Mouse (Mus musculus): ENCODE results near the gene Zdhhc23. TPM values are rescaled to one million over a fixed set of nuclear protein-coding genes. Genes with fewer than 3 reads are reported as not detected.

The Zdhhc23 gene
- total RNA-seq, 2 experiments from 2014 or later: 40.8 to 46.1 TPM

Small RNA genes lying within 50 kb of the gene (microRNA-seq; reads per million reads assigned to microRNA genes)
- 0 reads per million in 2 experiments for gene Mir3470b

Other genes with a start within 250 kb of the Zdhhc23 start
- gene Drd3, start 225.8 kb downstream of the Zdhhc23 start, total RNA-seq (2021): not detected
- 1 to 10 TPM; 3.2 to 3.6 TPM for gene Ccdc191, start 90.0 kb downstream of the Zdhhc23 start, total RNA-seq (2021)
- gene Qtrt2, start 53.0 kb downstream of the Zdhhc23 start, total RNA-seq (2021): 10 to 100 TPM; 32.5 to 39.2 TPM
- 1 to 10 TPM; 4.1 to 4.4 TPM for gene Gramd1c, start 83.6 kb upstream of the Zdhhc23 start, total RNA-seq (2021)
- gene Atp6v1a, start 159.9 kb upstream of the Zdhhc23 start, total RNA-seq (2021): 100 to 1,000 TPM; 566 to 590 TPM
- 10 to 100 TPM; 64.2 to 65.7 TPM for gene Naa50, start 160.0 kb upstream of the Zdhhc23 start, total RNA-seq (2021)
- gene Usf3, start 193.5 kb upstream of the Zdhhc23 start, total RNA-seq (2021): 10 to 100 TPM; 39.1 to 41.9 TPM

All from layer of hippocampus, adult 18-20 months (tissue).